Mouse (Mus musculus): ENCODE results near the gene S100a14. TPM values are rescaled to one million over a fixed set of nuclear protein-coding genes. Genes with fewer than 3 reads are reported as not detected.

Gene S100a14
- polyA plus RNA-seq, 1 experiment from 2014 or later, result 1.1 TPM

GRCm38 (mm10) chr3:90537141-90537904, 10.7 kb downstream of the S100a14 start, which contains the start of gene S100a16:
Gene S100a16, plus strand, starts transcription at chr3:90537254.
- H3K4me2 ChIP-seq (replicated peaks; ENCODE audit: low read depth, low read length), result peak within 1 kb of the TSS; percentile 33
- ATAC-seq (ENCODE audit: low FRiP score, low TSS enrichment), result peak; percentile 86
- peak within 1 kb of the TSS; percentile 84 for H3K27ac ChIP-seq (ENCODE audit: low read depth, low read length)
- H3K4me1 ChIP-seq (ENCODE audit: control insufficient read depth, insufficient read depth, low read length), result peaks cover 11% of the 10 kb centered on the region; the same call in 1 of the 2 replicates
- peak within 1 kb of the TSS; percentile 26; the same call in 1 of the 2 replicates for H3K4me3 ChIP-seq (ENCODE audit: low read length)
- H3K36me3 ChIP-seq (ENCODE audit: control insufficient read depth, insufficient read depth, low read length), result no peaks in the 10 kb centered on the region
- no peaks in the 10 kb centered on the region for H3K9me3 ChIP-seq (ENCODE audit: control insufficient read depth, low read length)
- 31% methylated on average over 10 of the region's 10 CpGs for WGBS
- H3K9ac ChIP-seq (ENCODE audit: low read depth, low read length), result peak within 1 kb of the TSS; percentile 51; the same call in 1 of the 2 replicates
- H3K27me3 ChIP-seq (ENCODE audit: control insufficient read depth, insufficient read depth, low read length), result no peaks in the 10 kb centered on the region

GRCm38 (mm10) chr3:90537905-90538296, 11.2 kb downstream of the S100a14 start:
- Histone ChIP-seq H3K9ac (ENCODE audit: low read depth, low read length) (peak overlapping the region; percentile 51; the same call in 1 of the 2 replicates), H3K27me3 (ENCODE audit: control insufficient read depth, insufficient read depth, low read length) (no peaks in the 10 kb centered on the region), H3K36me3 (ENCODE audit: control insufficient read depth, insufficient read depth, low read length) (no peaks in the 10 kb centered on the region), H3K4me1 (ENCODE audit: control insufficient read depth, insufficient read depth, low read length) (peaks cover 11% of the 10 kb centered on the region; the same call in 1 of the 2 replicates), H3K4me3 (ENCODE audit: low read length) (peak overlapping the region; percentile 26; the same call in 1 of the 2 replicates), H3K27ac (ENCODE audit: low read depth, low read length) (peak overlapping the region; percentile 84), H3K9me3 (ENCODE audit: control insufficient read depth, low read length) (no peaks in the 10 kb centered on the region), H3K4me2 (replicated peaks; ENCODE audit: low read depth, low read length) (peak overlapping the region; percentile 33)
- WGBS, result 79% methylated on average over 5 of the region's 5 CpGs
- no peak for ATAC-seq (ENCODE audit: low FRiP score, low TSS enrichment)

- Histone ChIP-seq H3K9ac (ENCODE audit: low read depth, low read length) (peak overlapping the region; percentile 43; the same call in 1 of the 2 replicates), H3K4me1 (ENCODE audit: control insufficient read depth, insufficient read depth, low read length) (peaks cover 11% of the 10 kb centered on the region; the same call in 1 of the 2 replicates), H3K4me3 (ENCODE audit: low read length) (no peak overlapping the region), H3K27ac (ENCODE audit: low read depth, low read length) (peak overlapping the region; percentile 34; the same call in 1 of the 2 replicates), H3K36me3 (ENCODE audit: control insufficient read depth, insufficient read depth, low read length) (no peaks in the 10 kb centered on the region), H3K27me3 (ENCODE audit: control insufficient read depth, insufficient read depth, low read length) (no peaks in the 10 kb centered on the region), H3K9me3 (ENCODE audit: control insufficient read depth, low read length) (no peaks in the 10 kb centered on the region), H3K4me2 (replicated peaks; ENCODE audit: low read depth, low read length) (peak overlapping the region; percentile 26)
- 23% methylated on average over 4 of the region's 4 CpGs for WGBS
- 0 out of 2 replicates have a peak, but pooled peaks have one; percentile 41 for ATAC-seq (ENCODE audit: low FRiP score, low TSS enrichment)
Observed at GRCm38 (mm10) chr3:90540904-90541303, 14.2 kb downstream of the S100a14 start.

- Histone ChIP-seq H3K36me3 (ENCODE audit: control insufficient read depth, insufficient read depth, low read length) (no peaks in the 10 kb centered on the region), H3K27ac (ENCODE audit: low read depth, low read length) (no peak overlapping the region), H3K9ac (ENCODE audit: low read depth, low read length) (no peak overlapping the region), H3K4me1 (ENCODE audit: control insufficient read depth, insufficient read depth, low read length) (no peaks in the 10 kb centered on the region), H3K4me3 (ENCODE audit: low read length) (no peak overlapping the region), H3K9me3 (ENCODE audit: control insufficient read depth, low read length) (no peaks in the 10 kb centered on the region), H3K27me3 (ENCODE audit: control insufficient read depth, insufficient read depth, low read length) (no peaks in the 10 kb centered on the region), H3K4me2 (replicated peaks; ENCODE audit: low read depth, low read length) (no peak overlapping the region)
- WGBS, result 20% methylated on average over 5 of the region's 5 CpGs
- ATAC-seq (ENCODE audit: low FRiP score, low TSS enrichment), result no peak; the same call in 1 of the 2 replicates
Observed at GRCm38 (mm10) chr3:90549676-90550420, 23.2 kb downstream of the S100a14 start.

GRCm38 (mm10) chr3:90550421-90550790, 23.8 kb downstream of the S100a14 start:
- ATAC-seq (ENCODE audit: low FRiP score, low TSS enrichment), result no peak
- H3K9ac ChIP-seq (ENCODE audit: low read depth, low read length), result no peak overlapping the region
- WGBS, result 78% methylated on average over 2 of the region's 2 CpGs

GRCm38 (mm10) chr3:90552231-90552630, 25.6 kb downstream of the S100a14 start:
- ATAC-seq (ENCODE audit: low FRiP score, low TSS enrichment), result no peak
- Histone ChIP-seq H3K9me3 (ENCODE audit: control insufficient read depth, low read length) (no peaks in the 10 kb centered on the region), H3K4me2 (replicated peaks; ENCODE audit: low read depth, low read length) (no peak overlapping the region), H3K4me1 (ENCODE audit: control insufficient read depth, insufficient read depth, low read length) (no peaks in the 10 kb centered on the region), H3K36me3 (ENCODE audit: control insufficient read depth, insufficient read depth, low read length) (no peaks in the 10 kb centered on the region), H3K4me3 (ENCODE audit: low read length) (no peak overlapping the region), H3K27ac (ENCODE audit: low read depth, low read length) (no peak overlapping the region), H3K27me3 (ENCODE audit: control insufficient read depth, insufficient read depth, low read length) (no peaks in the 10 kb centered on the region), H3K9ac (ENCODE audit: low read depth, low read length) (no peak overlapping the region)
- WGBS, result 86% methylated on average over 2 of the region's 2 CpGs

More at GRCm38 (mm10) chr3:90550421-90550790, 23.8 kb downstream of the S100a14 start:
- H3K27ac ChIP-seq (ENCODE audit: low read depth, low read length), result no peak overlapping the region
- no peaks in the 10 kb centered on the region for H3K4me1 ChIP-seq (ENCODE audit: control insufficient read depth, insufficient read depth, low read length)
- H3K9me3 ChIP-seq (ENCODE audit: control insufficient read depth, low read length), result no peaks in the 10 kb centered on the region
- no peak overlapping the region for H3K4me3 ChIP-seq (ENCODE audit: low read length)
- no peaks in the 10 kb centered on the region for H3K27me3 ChIP-seq (ENCODE audit: control insufficient read depth, insufficient read depth, low read length)
- H3K36me3 ChIP-seq (ENCODE audit: control insufficient read depth, insufficient read depth, low read length), result no peaks in the 10 kb centered on the region
- no peak overlapping the region for H3K4me2 ChIP-seq (replicated peaks; ENCODE audit: low read depth, low read length)

- H3K36me3 ChIP-seq (ENCODE audit: control insufficient read depth, insufficient read depth, low read length), result no peaks in the 10 kb centered on the region
- no peak overlapping the region for H3K4me3 ChIP-seq (ENCODE audit: low read length)
- 76% methylated on average over 5 of the region's 5 CpGs for WGBS
- H3K27me3 ChIP-seq (ENCODE audit: control insufficient read depth, insufficient read depth, low read length), result no peaks in the 10 kb centered on the region
- H3K9me3 ChIP-seq (ENCODE audit: control insufficient read depth, low read length), result no peaks in the 10 kb centered on the region
- H3K4me2 ChIP-seq (replicated peaks; ENCODE audit: low read depth, low read length), result no peak overlapping the region
- ATAC-seq (ENCODE audit: low FRiP score, low TSS enrichment), result no peak
- H3K4me1 ChIP-seq (ENCODE audit: control insufficient read depth, insufficient read depth, low read length), result no peaks in the 10 kb centered on the region
- H3K9ac ChIP-seq (ENCODE audit: low read depth, low read length), result no peak overlapping the region
- no peak overlapping the region for H3K27ac ChIP-seq (ENCODE audit: low read depth, low read length)
Observed at GRCm38 (mm10) chr3:90555954-90556353, 29.3 kb downstream of the S100a14 start.

- H3K36me3 ChIP-seq (ENCODE audit: control insufficient read depth, insufficient read depth, low read length), result no peaks in the 10 kb centered on the region
- H3K4me1 ChIP-seq (ENCODE audit: control insufficient read depth, insufficient read depth, low read length), result no peaks in the 10 kb centered on the region
- no peak within 1 kb of the TSS for H3K27ac ChIP-seq (ENCODE audit: low read depth, low read length)
- H3K4me2 ChIP-seq (replicated peaks; ENCODE audit: low read depth, low read length), result no peak within 1 kb of the TSS
- H3K27me3 ChIP-seq (ENCODE audit: control insufficient read depth, insufficient read depth, low read length), result no peaks in the 10 kb centered on the region
- no peak within 1 kb of the TSS for H3K9ac ChIP-seq (ENCODE audit: low read depth, low read length)
- no peaks in the 10 kb centered on the region for H3K9me3 ChIP-seq (ENCODE audit: control insufficient read depth, low read length)
- no peak within 1 kb of the TSS for H3K4me3 ChIP-seq (ENCODE audit: low read length)
- 69% methylated on average over 6 of the region's 6 CpGs for WGBS
- ATAC-seq (ENCODE audit: low FRiP score, low TSS enrichment), result no peak
Observed at GRCm38 (mm10) chr3:90560008-90560628, 33.5 kb downstream of the S100a14 start, which contains the start of gene S100a3. Gene S100a3, plus strand, starts transcription at chr3:90560578.

Data from kidney, embryonic 14.5 days (tissue).